Mouse (Mus musculus) kidney, adult 2 months (tissue): Measurements from ENCODE around the gene Cdk6.

Experiments
- CTCF ChIP-seq: fragments of 200-500 bp; conservative IDR thresholded peaks from 2 replicates; pipeline ENCODE4 v1.5.1; 2011; ENCODE audit warnings: low read depth, mild to moderate bottlenecking, control low read depth, low read length, moderate library complexity, mixed read lengths; ENCODE audit not compliant: insufficient read depth, insufficient read length
- POLR2A ChIP-seq: fragments of 200-500 bp; IDR thresholded peaks from one replicate; pipeline ENCODE4 v1.6.1; 2011; ENCODE audit warnings: low read depth, low read length, control low read depth

- TF ChIP-seq POLR2A: no peak
- no peak for TF ChIP-seq CTCF
Observed at GRCm38 (mm10) chr5:3306146-3306545, 35.1 kb upstream of the Cdk6 start.
